Mouse (Mus musculus): ENCODE data around the gene Bud23. TPM values are rescaled to one million over a fixed set of nuclear protein-coding genes. Genes with fewer than 3 reads are reported as not detected.
A peak's percentile ranks its signal among the peaks of the same experiment; 100 is the strongest.

Gene Bud23
- polyA plus RNA-seq, 1 experiment from 2014 or later = 104 TPM

GRCm38 (mm10) chr5:135012671-135013441 lies 51.9 kb downstream of the Bud23 start:
- Histone ChIP-seq H3K4me2 (peak overlapping the region; percentile 28), H3K4me1 (peaks cover 53% of the 10 kb centered on the region), H3K27me3 (replicated peaks) (no peaks in the 10 kb centered on the region), H3K9me3 (replicated peaks) (no peaks in the 10 kb centered on the region), H3K4me3 (0 out of 2 replicates have a peak overlapping the region, but pooled peaks have one; percentile 17), H3K36me3 (peaks cover 9% of the 10 kb centered on the region), H3K9ac (0 out of 2 replicates have a peak overlapping the region, but pooled peaks have one; percentile 0), H3K27ac (peak overlapping the region; percentile 11; the same call in 1 of the 2 replicates)
- no peak for ATAC-seq
- 13% methylated on average over 13 of the region's 16 CpGs for WGBS (ENCODE audit: insufficient replicate concordance)

GRCm38 (mm10) chr5:135011809-135012613 lies 52.7 kb downstream of the Bud23 start:
- Histone ChIP-seq H3K4me1 (peaks cover 58% of the 10 kb centered on the region), H3K4me3 (peak overlapping the region; percentile 17), H3K36me3 (peaks cover 9% of the 10 kb centered on the region), H3K9ac (no peak overlapping the region), H3K4me2 (peak overlapping the region; percentile 28), H3K9me3 (replicated peaks) (no peaks in the 10 kb centered on the region), H3K27me3 (replicated peaks) (no peaks in the 10 kb centered on the region), H3K27ac (no peak overlapping the region)
- 55% methylated on average over 26 of the region's 26 CpGs for WGBS (ENCODE audit: insufficient replicate concordance)
- ATAC-seq = no peak

- Histone ChIP-seq H3K4me3 (peak overlapping the region; percentile 69; the same call in 1 of the 2 replicates), H3K27me3 (replicated peaks) (0 out of 2 replicates have a peak, but pooled peaks cover under 1% of the 10 kb centered on the region), H3K9me3 (replicated peaks) (no peaks in the 10 kb centered on the region), H3K4me1 (peaks cover 55% of the 10 kb centered on the region), H3K36me3 (peaks cover 9% of the 10 kb centered on the region), H3K27ac (0 out of 2 replicates have a peak overlapping the region, but pooled peaks have one; percentile 90), H3K4me2 (peak overlapping the region; percentile 96), H3K9ac (peak overlapping the region; percentile 67; the same call in 1 of the 2 replicates)
- 82% methylated on average over 25 of the region's 25 CpGs for WGBS (ENCODE audit: insufficient replicate concordance)
- ATAC-seq = no peak
Measured at GRCm38 (mm10) chr5:135010841-135011743, 53.7 kb downstream of the Bud23 start.

DNA sequence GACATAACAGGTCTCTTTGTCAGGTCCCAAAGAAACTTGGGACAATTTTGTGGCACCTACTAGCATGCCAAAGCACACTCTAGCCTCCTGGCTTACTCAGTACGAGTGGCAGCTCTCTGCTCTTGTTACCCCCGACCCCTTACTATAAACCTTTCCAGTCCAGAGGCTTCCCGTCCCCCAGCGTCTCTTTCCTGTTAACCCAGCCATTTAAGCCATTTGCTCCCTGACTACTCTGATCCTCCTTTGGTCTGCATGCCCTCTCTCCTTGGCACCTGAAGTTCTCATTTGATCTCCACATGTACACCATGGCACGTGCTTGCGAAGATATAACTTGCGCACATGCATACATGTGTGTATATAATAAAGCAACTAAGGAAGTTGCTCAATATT lies 54.4 kb downstream of the Bud23 start:
- Histone ChIP-seq H3K9me3 (replicated peaks) (no peaks in the 10 kb centered on the region), H3K4me2 (peak overlapping the region; percentile 96), H3K27ac (peak overlapping the region; percentile 90), H3K36me3 (peaks cover 9% of the 10 kb centered on the region), H3K27me3 (replicated peaks) (0 out of 2 replicates have a peak, but pooled peaks cover 7% of the 10 kb centered on the region), H3K4me3 (peak overlapping the region; percentile 69), H3K9ac (peak overlapping the region; percentile 67), H3K4me1 (peaks cover 48% of the 10 kb centered on the region)
- no peak for ATAC-seq
- WGBS (ENCODE audit: insufficient replicate concordance) = 48% methylated on average over 7 of the region's 7 CpGs

DNA sequence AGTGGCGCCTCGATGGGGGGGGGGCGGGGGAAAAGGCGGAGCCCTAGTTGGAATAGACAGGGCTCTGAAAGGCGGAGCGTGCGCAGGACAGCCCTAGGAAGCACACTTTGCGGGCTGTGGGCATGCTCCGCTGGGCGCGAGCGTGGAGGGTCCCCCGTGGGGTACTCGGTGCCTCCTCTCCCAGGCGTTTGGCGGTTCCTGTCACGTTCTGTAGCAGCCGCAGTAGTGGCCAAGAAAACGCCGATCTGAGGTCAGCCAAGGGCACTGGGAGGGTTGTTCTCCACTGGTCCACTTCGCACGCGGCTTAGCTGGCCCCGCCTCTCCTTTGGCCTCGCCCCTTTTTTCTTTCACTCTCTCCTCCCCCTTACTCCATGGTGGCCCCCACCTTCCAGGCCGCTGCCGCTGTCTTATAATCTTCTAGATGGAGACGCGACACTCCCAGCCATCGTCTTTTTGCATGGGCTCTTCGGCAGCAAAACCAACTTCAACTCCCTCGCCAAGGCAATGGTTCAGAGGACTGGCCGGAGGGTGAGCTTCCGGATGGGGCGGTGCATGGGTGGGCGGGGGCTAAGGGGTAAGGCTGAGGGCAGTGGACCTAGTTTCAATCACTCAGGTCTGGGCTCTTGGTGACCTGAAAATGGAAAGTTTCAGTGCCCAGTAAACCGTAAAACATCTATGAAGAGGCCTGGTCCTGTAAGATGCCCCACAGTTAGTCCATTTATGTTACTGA lies 55.0 kb downstream of the Bud23 start:
- Histone ChIP-seq H3K36me3 (peaks cover 9% of the 10 kb centered on the region), H3K4me3 (peak overlapping the region; percentile 69), H3K27ac (peak overlapping the region; percentile 90), H3K9me3 (replicated peaks) (no peaks in the 10 kb centered on the region), H3K4me2 (peak overlapping the region; percentile 96), H3K9ac (peak overlapping the region; percentile 67), H3K4me1 (peaks cover 46% of the 10 kb centered on the region), H3K27me3 (replicated peaks) (0 out of 2 replicates have a peak, but pooled peaks cover 10% of the 10 kb centered on the region)
- under 1% methylated on average over 37 of the region's 37 CpGs for WGBS (ENCODE audit: insufficient replicate concordance)
- peak; percentile 71 for ATAC-seq

DNA sequence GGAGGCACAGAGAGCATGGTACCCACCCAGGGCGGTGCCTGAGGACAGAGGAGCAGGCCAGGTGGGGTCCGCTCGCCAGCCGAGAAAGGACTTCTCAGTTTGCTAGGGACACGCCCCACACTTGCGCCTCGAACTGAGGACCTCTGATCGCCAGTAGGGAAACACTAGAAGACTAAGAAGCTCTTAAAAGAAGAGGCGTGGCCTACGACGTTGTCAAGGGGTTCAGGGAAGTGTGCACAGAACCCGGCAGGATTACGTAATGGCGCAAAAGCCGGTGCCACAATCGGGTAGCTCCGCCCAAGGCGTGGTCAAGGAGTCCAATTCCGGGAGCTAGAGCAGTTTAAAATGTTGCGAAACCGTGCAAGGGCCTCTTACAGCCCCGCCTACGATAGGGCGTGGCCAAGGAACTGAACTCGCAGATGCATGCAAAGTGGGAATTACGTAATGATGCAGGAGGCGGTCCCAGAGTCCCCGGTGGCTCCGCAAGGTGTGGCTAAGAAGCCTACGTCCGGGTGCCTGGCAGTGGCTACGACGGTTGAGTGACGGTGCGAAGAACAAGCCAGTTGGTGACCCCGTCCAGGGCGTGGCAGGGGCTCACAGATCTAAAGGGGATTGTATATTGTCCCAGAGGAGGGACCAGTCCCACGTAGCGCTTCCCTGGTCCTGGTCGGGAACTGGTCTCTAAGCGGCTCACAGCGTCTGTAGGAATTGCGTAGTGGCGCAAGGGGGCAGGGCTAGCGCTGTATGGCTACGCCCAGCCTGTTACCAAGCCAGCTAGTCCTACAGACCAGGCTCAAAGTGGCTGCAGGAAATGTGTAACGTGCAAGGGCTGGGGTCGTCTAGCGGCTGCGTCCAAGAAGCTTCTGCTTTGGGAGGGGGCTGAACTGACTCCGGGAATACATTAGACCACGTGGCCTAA lies 55.8 kb downstream of the Bud23 start, which contains the start of gene Abhd11:
Gene Abhd11, plus strand, starts transcription at position 482 of the 919 bp plus-strand sequence.
- Histone ChIP-seq H3K36me3 (peaks cover 9% of the 10 kb centered on the region), H3K27me3 (replicated peaks) (0 out of 2 replicates have a peak, but pooled peaks cover 11% of the 10 kb centered on the region), H3K4me1 (peaks cover 46% of the 10 kb centered on the region), H3K4me2 (peak within 1 kb of the TSS; percentile 96), H3K9me3 (replicated peaks) (no peaks in the 10 kb centered on the region), H3K27ac (peak within 1 kb of the TSS; percentile 90), H3K4me3 (peak within 1 kb of the TSS; percentile 69), H3K9ac (peak within 1 kb of the TSS; percentile 80)
- under 1% methylated on average over 52 of the region's 52 CpGs for WGBS (ENCODE audit: insufficient replicate concordance)
- peak; percentile 86 for ATAC-seq

DNA sequence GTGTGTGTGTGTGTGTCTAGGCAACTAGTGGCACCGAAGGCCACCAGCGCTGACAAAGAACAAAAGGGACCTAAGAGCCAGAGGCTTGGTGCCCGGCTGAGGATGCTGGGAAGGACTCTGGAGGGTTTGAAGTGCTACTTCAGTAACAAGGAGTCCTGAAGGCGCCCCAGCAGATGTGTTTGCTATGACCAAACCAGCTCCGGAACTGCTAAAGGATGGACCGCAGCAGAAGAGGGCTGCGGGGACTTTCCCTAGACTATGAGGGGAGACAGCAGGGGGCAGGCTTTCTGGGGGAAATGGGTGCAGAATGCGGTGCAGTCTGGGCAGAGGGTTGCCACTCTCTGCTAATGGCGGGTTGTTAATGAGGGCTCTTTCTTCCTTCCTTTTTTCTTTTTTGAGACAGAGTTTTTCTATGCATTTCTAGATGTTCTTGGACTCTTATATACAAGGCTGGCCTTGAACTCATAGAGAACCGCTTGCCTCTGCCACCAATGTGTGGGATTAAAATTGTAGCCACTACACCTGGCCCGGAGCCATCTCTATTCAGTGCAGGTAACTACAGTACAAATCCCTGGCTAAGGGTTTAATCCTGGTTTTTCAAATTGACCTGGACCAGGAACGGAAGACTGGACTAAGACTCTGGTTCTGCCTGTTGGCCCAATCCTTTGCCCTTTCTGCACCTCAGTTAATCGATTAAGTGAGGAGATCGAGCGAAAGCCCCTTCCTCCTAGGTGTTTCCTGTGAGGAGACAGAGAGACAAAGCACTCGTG lies 56.8 kb downstream of the Bud23 start:
- WGBS (ENCODE audit: insufficient replicate concordance) = 24% methylated on average over 16 of the region's 16 CpGs
- Histone ChIP-seq H3K36me3 (peaks cover 9% of the 10 kb centered on the region), H3K27ac (peak overlapping the region; percentile 90), H3K4me3 (peak overlapping the region; percentile 69), H3K4me2 (peak overlapping the region; percentile 96), H3K4me1 (peaks cover 43% of the 10 kb centered on the region), H3K9ac (peak overlapping the region; percentile 80), H3K9me3 (replicated peaks) (no peaks in the 10 kb centered on the region), H3K27me3 (replicated peaks) (0 out of 2 replicates have a peak, but pooled peaks cover 11% of the 10 kb centered on the region)
- no peak for ATAC-seq

All from liver, embryonic 12.5 days (tissue).